Mouse (Mus musculus) brown adipose tissue, adult 24 weeks (tissue): ENCODE measurements around the gene Zdhhc14. TPM values are rescaled to one million over a fixed set of nuclear protein-coding genes. Genes with fewer than 3 reads are reported as not detected.

Source experiments
- H3K27ac ChIP-seq: fragments of 200-500 bp; replicated peaks from 2 replicates; pipeline ENCODE4 v1.5.1; 2012; ENCODE audit warnings: low read depth, mild to moderate bottlenecking, low read length
- H3K4me1 ChIP-seq: fragments of 200-500 bp; 2 replicates; pipeline ENCODE4 v1.6.1; 2012; ENCODE audit warnings: low read length, mixed read lengths; ENCODE audit not compliant: control insufficient read depth, insufficient read depth, insufficient read length
- H3K4me3 ChIP-seq: fragments of 200-500 bp; 2 replicates; pipeline ENCODE4 v1.5.1; 2012; ENCODE audit warnings: low read depth, mild to moderate bottlenecking, low read length, moderate library complexity; ENCODE audit not compliant: insufficient read depth
- polyA plus RNA-seq: library from polyadenylated mRNA; stranded (reverse); fragments of >200 nt; gene quantifications from 2 replicates; pipeline ENCODE4 v1.2.4, GENCODE M21; 2012; ENCODE audit not compliant: missing spikeins, insufficient read depth, insufficient read length

The Zdhhc14 gene
- polyA plus RNA-seq, 1 experiment = 3.1 TPM

GRCm38 (mm10) chr17:5556568-5556967 is 64.2 kb downstream of the Zdhhc14 start:
- 0 out of 2 replicates have a peak, but pooled peaks cover 3% of the 10 kb centered on the region for H3K4me1 ChIP-seq
- H3K4me3 ChIP-seq = no peak overlapping the region
- no peak overlapping the region for H3K27ac ChIP-seq

DNA sequence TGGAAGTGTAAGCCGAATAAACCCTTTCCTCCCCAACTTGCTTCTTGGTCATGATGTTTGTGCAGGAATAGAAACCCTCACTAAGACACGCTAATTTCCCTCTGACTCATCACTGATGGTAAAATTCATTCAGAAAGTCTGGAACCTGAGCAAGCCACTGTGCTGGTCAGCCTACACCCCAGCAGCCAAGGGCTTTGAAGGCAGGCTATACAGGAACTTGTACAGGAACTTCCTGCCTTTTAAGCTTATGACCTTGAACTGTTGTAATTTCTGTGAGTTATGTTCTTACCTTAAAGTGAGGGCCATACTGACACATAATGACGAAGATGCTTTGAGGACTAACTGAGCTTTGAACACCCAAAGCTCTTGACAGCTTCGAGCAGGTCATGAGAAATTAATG is 67.9 kb downstream of the Zdhhc14 start:
- no peak overlapping the region for H3K27ac ChIP-seq
- H3K4me3 ChIP-seq = no peak overlapping the region
- peaks cover 5% of the 10 kb centered on the region; the same call in 1 of the 2 replicates for H3K4me1 ChIP-seq

DNA sequence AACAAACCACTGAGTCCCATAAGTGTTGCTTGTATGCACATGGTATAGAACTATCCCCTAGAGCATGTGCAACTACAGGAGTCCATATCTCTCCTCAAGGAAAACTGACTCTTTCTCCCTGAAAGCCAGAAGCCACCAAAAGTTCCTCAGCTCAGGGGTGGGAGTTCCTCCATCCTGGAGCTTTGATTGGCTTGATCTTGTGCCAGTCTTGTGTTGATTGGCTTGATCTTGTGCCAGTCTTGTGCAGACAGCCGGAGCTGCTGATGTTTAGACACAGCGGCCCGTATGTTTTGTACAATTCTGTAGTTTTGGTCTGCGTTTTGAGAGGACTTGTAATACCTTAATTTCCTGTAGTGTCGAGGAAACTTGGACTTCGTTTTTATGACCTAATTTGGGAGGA is 70.8 kb downstream of the Zdhhc14 start:
- Histone ChIP-seq H3K4me1 (peaks cover 6% of the 10 kb centered on the region; the same call in 1 of the 2 replicates), H3K4me3 (no peak overlapping the region), H3K27ac (no peak overlapping the region)

- H3K4me3 ChIP-seq = no peak overlapping the region
- peaks cover 6% of the 10 kb centered on the region; the same call in 1 of the 2 replicates for H3K4me1 ChIP-seq
- no peak overlapping the region for H3K27ac ChIP-seq
Observed at GRCm38 (mm10) chr17:5566006-5566405, 73.6 kb downstream of the Zdhhc14 start.

DNA sequence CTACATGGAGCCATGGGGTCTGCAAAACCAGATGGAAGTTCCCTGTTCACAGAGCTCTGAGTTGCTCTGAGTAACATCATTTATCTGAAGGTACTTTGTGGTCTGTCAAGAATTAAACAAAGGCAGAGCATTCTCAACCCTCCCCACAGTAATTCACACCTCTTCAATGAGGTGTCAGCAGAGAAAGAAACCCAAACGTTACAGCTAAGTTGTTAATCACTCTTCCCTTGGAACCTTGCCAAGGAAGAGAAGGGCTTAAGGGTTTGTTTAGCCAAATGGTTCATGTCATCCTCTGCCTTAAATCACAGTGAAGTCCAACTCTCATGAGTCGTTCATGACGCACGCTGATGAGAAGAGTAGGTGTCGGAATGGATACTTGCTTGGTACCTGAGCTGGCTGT is 75.6 kb downstream of the Zdhhc14 start:
- no peak overlapping the region for H3K4me3 ChIP-seq
- H3K4me1 ChIP-seq = 0 out of 2 replicates have a peak, but pooled peaks cover 4% of the 10 kb centered on the region
- no peak overlapping the region for H3K27ac ChIP-seq

GRCm38 (mm10) chr17:5569131-5570030 is 77.0 kb downstream of the Zdhhc14 start:
- Histone ChIP-seq H3K4me3 (no peak overlapping the region), H3K27ac (peak overlapping the region; percentile 46), H3K4me1 (0 out of 2 replicates have a peak, but pooled peaks cover 4% of the 10 kb centered on the region)

GRCm38 (mm10) chr17:5572096-5572730 is 79.9 kb downstream of the Zdhhc14 start:
- no peak overlapping the region for H3K4me3 ChIP-seq
- H3K4me1 ChIP-seq = 0 out of 2 replicates have a peak, but pooled peaks cover 4% of the 10 kb centered on the region
- peak overlapping the region; percentile 68; the same call in 1 of the 2 replicates for H3K27ac ChIP-seq

- H3K4me3 ChIP-seq = no peak overlapping the region
- H3K27ac ChIP-seq = peak overlapping the region; percentile 68
- H3K4me1 ChIP-seq = no peaks in the 10 kb centered on the region
Observed at GRCm38 (mm10) chr17:5572745-5573420, 80.5 kb downstream of the Zdhhc14 start.

DNA sequence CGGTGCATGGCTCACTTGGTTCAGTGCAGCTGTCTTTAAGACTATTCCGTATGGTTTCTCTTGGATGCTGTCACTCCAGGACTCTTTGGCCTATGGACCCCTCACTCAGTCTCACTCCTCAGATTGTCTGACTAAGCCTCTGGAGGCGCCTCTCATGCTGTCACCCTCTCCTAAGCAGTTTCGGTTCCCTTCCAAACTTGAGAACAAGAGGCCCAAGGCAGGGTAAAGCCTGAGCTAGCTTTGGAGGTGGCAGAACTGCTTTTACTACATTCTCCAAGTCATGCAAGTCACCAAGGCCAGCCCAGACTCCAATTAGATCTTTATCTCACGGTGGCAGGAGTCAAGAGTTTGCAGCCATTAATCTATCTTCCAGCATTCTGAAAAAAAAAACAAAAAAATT is 82.3 kb downstream of the Zdhhc14 start:
- H3K4me3 ChIP-seq = no peak overlapping the region
- no peaks in the 10 kb centered on the region for H3K4me1 ChIP-seq
- peak overlapping the region; percentile 77 for H3K27ac ChIP-seq

DNA sequence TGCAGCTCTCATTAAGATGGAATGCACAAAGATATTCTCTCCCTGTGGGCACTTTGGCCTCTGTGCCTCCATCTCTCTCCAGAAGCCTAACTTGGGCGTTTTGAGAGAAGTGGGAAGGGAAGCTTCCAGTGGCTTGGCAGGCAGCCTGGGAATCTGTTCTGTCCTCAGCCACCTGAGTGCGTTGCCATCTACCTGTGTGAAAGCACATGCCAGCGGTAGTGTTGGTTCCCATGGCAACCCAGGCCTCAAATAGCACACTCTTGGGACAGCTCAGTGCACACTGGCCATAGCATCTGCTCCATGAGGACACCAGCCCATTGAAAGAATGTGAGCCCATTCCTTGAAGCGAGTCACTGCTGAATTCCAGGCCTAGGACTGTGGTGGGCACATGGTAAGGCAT is 83.2 kb downstream of the Zdhhc14 start:
- H3K27ac ChIP-seq = peak overlapping the region; percentile 1; the same call in 1 of the 2 replicates
- no peak overlapping the region for H3K4me3 ChIP-seq
- H3K4me1 ChIP-seq = no peaks in the 10 kb centered on the region

DNA sequence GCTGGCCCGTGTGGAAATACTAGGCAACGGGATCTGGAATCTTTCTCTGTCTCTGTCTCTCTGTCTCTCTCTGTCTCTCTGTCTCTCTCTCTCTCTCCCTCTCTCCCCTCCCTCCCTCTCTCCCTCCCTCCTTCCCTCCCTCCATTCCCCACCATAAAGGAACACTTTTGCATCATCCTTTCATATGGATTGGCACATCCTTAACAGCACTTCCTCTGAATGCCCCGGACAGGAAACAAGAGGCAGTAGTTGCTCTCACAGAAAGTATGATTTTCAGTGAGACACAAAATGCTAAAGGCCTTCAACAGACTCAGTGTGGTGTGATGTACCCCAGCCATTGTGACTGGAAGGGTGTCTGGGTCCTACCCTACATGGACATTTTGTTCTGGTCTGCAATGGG is 89.9 kb downstream of the Zdhhc14 start:
- Histone ChIP-seq H3K27ac (no peak overlapping the region), H3K4me3 (no peak overlapping the region), H3K4me1 (0 out of 2 replicates have a peak, but pooled peaks cover 3% of the 10 kb centered on the region)

DNA sequence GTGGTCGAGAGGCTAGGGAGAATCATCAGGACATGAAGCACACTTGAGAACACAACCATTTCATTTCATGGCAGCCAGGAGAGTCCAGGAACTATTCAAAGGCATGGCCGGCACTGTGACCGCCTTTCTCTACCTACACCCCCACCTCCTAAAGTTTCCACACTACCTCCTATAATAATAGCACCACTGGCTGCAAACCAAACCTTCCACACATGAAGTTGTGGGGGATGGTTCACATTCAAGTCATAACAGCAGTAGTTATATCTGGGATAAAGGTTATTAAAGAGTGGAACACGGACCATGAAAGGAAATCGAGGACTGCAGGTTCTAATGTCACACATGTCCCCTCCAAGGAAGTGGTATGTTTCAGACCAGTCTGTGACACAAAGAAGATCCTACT is 90.6 kb downstream of the Zdhhc14 start:
- 0 out of 2 replicates have a peak, but pooled peaks cover 3% of the 10 kb centered on the region for H3K4me1 ChIP-seq
- no peak overlapping the region for H3K27ac ChIP-seq
- H3K4me3 ChIP-seq = no peak overlapping the region

DNA sequence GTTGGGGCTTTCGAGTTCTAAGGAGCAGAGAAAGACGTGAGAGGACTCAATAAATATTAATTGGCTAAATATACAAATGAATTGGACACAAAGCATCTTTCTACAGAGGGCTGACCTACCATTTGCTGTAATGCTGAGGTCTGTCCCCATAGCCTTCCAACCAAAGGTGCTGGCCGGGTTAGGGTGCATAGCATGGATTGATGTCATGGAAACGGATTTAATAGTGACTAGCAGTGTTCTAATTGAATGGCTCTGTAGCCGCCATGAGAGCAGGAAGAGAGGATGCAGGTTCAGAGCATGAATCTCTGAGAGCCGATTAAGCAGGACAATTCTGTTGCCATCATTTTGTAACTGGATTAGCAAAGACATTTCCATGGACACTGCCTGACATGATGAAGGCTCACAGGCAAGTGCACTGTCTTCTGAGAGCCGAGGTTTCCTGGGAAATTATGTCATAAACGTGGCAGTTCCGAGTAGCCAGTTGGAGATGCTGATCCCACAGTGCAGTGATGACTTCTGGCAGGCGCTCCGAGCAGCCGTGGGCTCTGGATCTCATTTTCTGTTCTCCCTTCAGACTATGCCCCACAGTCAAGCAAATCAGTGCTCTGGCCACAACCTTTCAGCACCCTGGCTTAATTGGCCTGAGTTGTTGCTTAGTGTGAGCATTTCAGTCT is 91.3 kb downstream of the Zdhhc14 start:
- no peak overlapping the region for H3K27ac ChIP-seq
- 0 out of 2 replicates have a peak, but pooled peaks cover 3% of the 10 kb centered on the region for H3K4me1 ChIP-seq
- H3K4me3 ChIP-seq = no peak overlapping the region

DNA sequence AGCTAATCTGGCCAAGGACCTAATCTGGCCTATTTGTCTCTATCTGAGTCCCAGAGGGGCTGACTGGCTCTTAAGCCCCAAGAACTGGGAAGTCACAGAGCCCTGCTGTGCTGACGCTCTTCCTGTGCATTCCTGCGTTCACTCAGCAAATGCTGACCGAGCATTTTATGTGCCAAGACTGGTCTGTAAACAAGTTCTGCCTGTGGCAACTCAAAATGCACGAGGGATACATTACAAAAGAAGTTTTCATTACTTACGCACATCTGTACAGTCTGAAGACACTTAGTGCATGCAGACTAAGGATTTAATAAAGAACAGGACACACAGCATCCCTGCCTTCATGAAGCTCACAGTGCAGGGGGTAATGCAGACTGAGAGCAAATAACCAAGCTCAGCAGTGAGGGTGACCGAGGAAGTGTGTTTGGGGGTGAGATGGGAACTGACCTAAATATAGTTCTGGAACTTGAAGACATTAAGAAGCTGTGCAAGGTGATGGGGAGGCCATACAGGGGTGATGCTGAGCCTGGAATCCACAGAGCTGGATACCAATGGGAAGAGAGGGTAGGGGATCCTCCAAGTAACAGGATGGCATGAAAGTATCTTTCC is 99.3 kb downstream of the Zdhhc14 start:
- no peak overlapping the region for H3K4me3 ChIP-seq
- peaks cover 4% of the 10 kb centered on the region; the same call in 1 of the 2 replicates for H3K4me1 ChIP-seq
- H3K27ac ChIP-seq = peak overlapping the region; percentile 84
